Mouse (Mus musculus): ENCODE measurements around the gene Cd164. TPM values are rescaled to one million over a fixed set of nuclear protein-coding genes. Genes with fewer than 3 reads are reported as not detected.

The Cd164 gene
- total RNA-seq, 2 experiments from 2014 or later = 144 to 145 TPM

Other genes with a start within 250 kb of the Cd164 start
- gene Fig4, start 216.2 kb upstream of the Cd164 start, total RNA-seq (2021) = 10 to 100 TPM; 26.4 to 27.0 TPM
- not detected for gene Ak9, start 215.4 kb upstream of the Cd164 start, total RNA-seq (2021)
- gene Zbtb24, start 69.0 kb upstream of the Cd164 start, total RNA-seq (2021) = 1 to 10 TPM; 8.6 to 8.9 TPM
- gene Mical1, start 43.1 kb upstream of the Cd164 start, total RNA-seq (2021) = 10 to 100 TPM; 14.5 to 15.8 TPM
- gene Smpd2, start 29.0 kb upstream of the Cd164 start, total RNA-seq (2021) = 10 to 100 TPM; 42.8 to 45.3 TPM
- gene Ppil6, start 29.0 kb upstream of the Cd164 start, total RNA-seq (2021) = 1 to 10 TPM; 1.2 to 1.8 TPM
- under 1 TPM; 0.36 to 0.38 TPM for gene Ccdc162, start 197.2 kb downstream of the Cd164 start, total RNA-seq (2021)